Mouse (Mus musculus) stomach, embryonic 16.5 days (tissue): Measurements from ENCODE around the gene Mrpl1. TPM values are rescaled to one million over a fixed set of nuclear protein-coding genes. Genes with fewer than 3 reads are reported as not detected.

Experiments used
- ATAC-seq: fragments of 200-750 bp; cut with Nextera tagmentation; 2 replicates; pipeline ENCODE4 v1.8.0; 2017; ENCODE audit warnings: moderate number of reproducible peaks, moderate TSS enrichment; ENCODE audit not compliant: insufficient read depth, low FRiP score
- H3K27ac ChIP-seq: fragments of 300-500 bp; sonication (generic); 2 replicates; pipeline ENCODE4 v1.5.1; 2014; ENCODE audit warnings: low read length
- H3K27me3 ChIP-seq: fragments of 300-500 bp; sonication (generic); 2 replicates; pipeline ENCODE4 v1.6.1; 2014; ENCODE audit warnings: low read length, control low read depth, mixed read lengths; ENCODE audit not compliant: control insufficient read depth, insufficient read depth
- H3K36me3 ChIP-seq: fragments of 300-500 bp; sonication (generic); 2 replicates; pipeline ENCODE4 v1.6.1; 2014; ENCODE audit warnings: low read length; ENCODE audit not compliant: control insufficient read depth, insufficient read depth
- H3K4me1 ChIP-seq: fragments of 300-500 bp; sonication (generic); 2 replicates; pipeline ENCODE4 v1.6.1; 2014; ENCODE audit warnings: low read length, control low read depth, mixed read lengths; ENCODE audit not compliant: control insufficient read depth, insufficient read depth
- H3K4me2 ChIP-seq: fragments of 300-500 bp; sonication (generic); 2 replicates; pipeline ENCODE4 v1.6.1; 2014; ENCODE audit warnings: low read depth, low read length, mixed read lengths
- H3K4me3 ChIP-seq: fragments of 300-500 bp; sonication (generic); replicated peaks from 2 replicates; pipeline ENCODE4 v1.5.1; 2014; ENCODE audit warnings: mild to moderate bottlenecking, low read length
- H3K9ac ChIP-seq: fragments of 300-500 bp; sonication (generic); 2 replicates; pipeline ENCODE4 v1.6.1; 2014; ENCODE audit warnings: low read length
- H3K9me3 ChIP-seq: fragments of 300-500 bp; sonication (generic); replicated peaks from 2 replicates; pipeline ENCODE4 v1.6.1; 2016; ENCODE audit warnings: low read length, control low read depth; ENCODE audit not compliant: control insufficient read depth
- WGBS: fragments of 180-500 bp; shearing (Covaris S2); extraction: QIAGEN DNeasy Blood & Tissue Kit; methylation state at CpG from one replicate; pipeline ENCODE4 v1.1.7; 2014; 5-methylcytosine and 5-hydroxymethylcytosine counted together
- polyA plus RNA-seq: library from polyadenylated mRNA; unstranded; fragments of >200 nt; fragmentation: Nextera tagmentation; extraction: Ambion mirVana; gene quantifications from 2 replicates; pipeline ENCODE4 v1.2.1, GENCODE M21; 2015

Gene Mrpl1
- polyA plus RNA-seq, 1 experiment from 2014 or later = 23.2 TPM

DNA sequence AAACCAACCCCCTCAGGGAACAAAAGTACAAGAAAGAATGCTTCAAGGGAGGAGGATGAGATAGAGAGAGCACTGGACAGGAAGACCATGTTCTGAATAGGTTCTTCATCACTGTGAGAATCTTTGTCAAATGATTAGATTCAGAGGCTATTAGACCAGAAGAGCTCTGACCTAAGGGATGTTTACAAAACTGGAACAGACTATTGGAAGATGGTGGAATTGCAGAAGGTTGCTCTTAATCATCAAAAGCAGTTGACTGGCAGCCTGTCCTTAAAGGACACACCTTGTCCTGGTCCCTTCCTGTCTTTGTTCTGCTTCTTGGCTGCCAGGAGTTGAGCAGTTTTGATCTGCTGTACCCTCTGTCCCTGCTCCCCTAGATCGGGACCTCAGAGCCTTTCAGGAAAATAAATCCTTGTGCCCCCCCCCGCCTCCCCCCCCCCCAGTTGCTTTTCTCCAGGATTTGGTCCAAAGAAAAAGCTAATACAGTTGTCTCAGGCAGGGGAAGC, 12.7 kb upstream of the Mrpl1 start:
- WGBS = 62% methylated on average over 2 of the region's 2 CpGs
- Histone ChIP-seq H3K4me3 (no peak overlapping the region), H3K4me2 (no peak overlapping the region), H3K27ac (no peak overlapping the region), H3K36me3 (no peaks in the 10 kb centered on the region), H3K9ac (no peak overlapping the region), H3K4me1 (no peaks in the 10 kb centered on the region), H3K27me3 (no peaks in the 10 kb centered on the region), H3K9me3 (no peaks in the 10 kb centered on the region)
- no peak for ATAC-seq

DNA sequence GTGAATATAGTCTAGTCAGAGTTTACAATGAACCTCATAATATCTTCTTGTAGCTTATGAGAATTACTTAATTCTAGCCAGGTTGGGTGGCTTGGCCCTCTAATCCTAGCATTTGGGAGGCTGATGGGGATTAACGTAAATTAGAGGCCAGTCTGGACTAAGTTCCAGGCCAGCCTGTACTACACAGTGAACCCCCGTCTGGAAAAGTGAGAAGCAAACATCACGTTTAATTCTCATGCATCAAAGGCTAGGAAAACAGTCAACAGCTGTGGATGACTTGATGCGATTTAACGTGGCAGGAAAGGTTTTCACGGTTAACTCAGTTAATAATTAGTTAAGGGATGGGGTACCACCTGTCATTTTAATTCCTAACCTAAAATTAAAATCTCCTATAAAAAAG, 11.0 kb upstream of the Mrpl1 start:
- Histone ChIP-seq H3K9me3 (no peaks in the 10 kb centered on the region), H3K36me3 (no peaks in the 10 kb centered on the region), H3K27me3 (no peaks in the 10 kb centered on the region), H3K4me1 (no peaks in the 10 kb centered on the region), H3K9ac (no peak overlapping the region), H3K4me3 (no peak overlapping the region), H3K27ac (no peak overlapping the region), H3K4me2 (no peak overlapping the region)
- WGBS = 69% methylated on average over 6 of the region's 6 CpGs
- ATAC-seq = no peak

DNA sequence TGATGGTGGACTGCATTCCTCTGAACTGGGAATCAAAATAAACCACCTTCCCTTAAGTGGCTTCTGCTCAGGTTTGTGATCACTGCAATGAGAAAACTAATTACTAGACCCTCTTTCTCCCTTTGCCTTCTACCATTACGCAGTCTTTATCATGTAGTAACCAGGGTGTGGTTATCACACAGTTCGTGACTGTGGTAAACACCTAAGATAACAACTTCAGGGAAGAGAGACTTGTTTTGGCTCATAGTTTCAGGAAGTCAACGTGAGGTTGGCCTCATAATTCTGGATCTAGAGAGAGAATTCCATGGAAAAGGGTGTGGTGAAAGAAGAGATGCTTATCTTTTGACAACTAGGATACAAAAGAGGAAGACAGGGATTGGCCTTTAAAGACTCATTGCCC, 9.0 kb upstream of the Mrpl1 start:
- H3K27me3 ChIP-seq = no peaks in the 10 kb centered on the region
- no peak overlapping the region for H3K27ac ChIP-seq
- H3K4me1 ChIP-seq = no peaks in the 10 kb centered on the region
- no peak overlapping the region for H3K4me3 ChIP-seq
- no peaks in the 10 kb centered on the region for H3K36me3 ChIP-seq
- ATAC-seq = no peak
- WGBS = 65% methylated on average over 3 of the region's 3 CpGs
- H3K9me3 ChIP-seq = no peaks in the 10 kb centered on the region
- H3K9ac ChIP-seq = no peak overlapping the region
- H3K4me2 ChIP-seq = no peak overlapping the region

DNA sequence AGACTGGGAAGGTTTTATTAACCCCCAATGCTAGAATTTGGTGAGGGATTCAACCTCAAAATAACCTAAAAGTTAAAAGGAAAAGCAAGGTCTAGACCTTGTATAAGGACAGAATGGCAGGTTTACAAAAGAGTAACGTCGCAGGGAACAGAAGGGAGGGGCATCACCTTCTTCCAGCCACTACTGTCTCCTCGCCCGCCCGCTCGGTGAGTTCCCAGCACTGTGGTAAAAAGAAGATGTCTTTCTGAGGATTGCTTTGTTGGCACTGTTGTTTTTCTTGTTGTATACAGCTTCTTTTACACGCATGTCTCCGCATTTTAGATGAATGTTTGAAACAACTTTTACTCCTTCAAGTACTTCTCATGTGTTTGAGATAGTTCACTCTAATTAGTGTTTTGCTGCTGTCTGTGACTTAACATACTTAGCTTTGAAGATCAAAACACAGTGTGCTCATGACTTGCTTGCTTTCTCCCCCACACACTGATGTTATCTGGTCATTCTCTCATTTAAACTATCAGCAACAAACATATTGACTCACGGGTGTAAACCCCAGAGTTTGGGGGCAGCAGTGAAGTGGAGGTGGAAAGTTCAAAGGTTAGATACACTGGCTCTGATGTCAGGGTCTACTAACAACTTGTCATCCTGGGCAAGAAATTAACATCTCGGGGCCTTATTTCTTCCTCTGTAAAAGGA, 7.7 kb upstream of the Mrpl1 start:
- no peak overlapping the region for H3K27ac ChIP-seq
- no peak overlapping the region for H3K9ac ChIP-seq
- WGBS = 63% methylated on average over 10 of the region's 10 CpGs
- H3K9me3 ChIP-seq = no peaks in the 10 kb centered on the region
- no peak overlapping the region for H3K4me2 ChIP-seq
- H3K4me3 ChIP-seq = no peak overlapping the region
- no peaks in the 10 kb centered on the region for H3K36me3 ChIP-seq
- ATAC-seq = no peak
- no peaks in the 10 kb centered on the region for H3K27me3 ChIP-seq
- H3K4me1 ChIP-seq = peaks cover 2% of the 10 kb centered on the region; the same call in 1 of the 2 replicates

DNA sequence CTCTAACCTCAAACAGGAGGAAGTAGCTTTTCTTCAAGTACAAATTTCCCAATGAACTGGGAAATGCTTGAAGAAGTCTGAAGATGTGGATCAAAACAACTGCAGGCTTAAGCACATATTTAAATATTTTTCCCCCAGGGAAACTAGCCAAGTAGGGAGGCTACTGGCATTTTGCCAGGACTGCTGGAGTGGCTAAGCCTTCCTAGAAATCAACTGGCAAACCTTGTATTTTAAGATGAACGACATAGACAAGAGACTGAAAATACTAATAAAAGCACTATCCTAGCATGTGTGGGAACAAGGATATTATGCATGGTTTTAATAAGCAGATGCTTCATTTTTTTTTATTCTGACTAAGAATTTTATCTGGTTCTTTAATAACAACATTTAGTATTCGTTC, 2.4 kb upstream of the Mrpl1 start:
- 28% methylated on average over 2 of the region's 2 CpGs for WGBS
- no peak for ATAC-seq
- no peaks in the 10 kb centered on the region for H3K9me3 ChIP-seq
- H3K9ac ChIP-seq = no peak overlapping the region
- no peak overlapping the region for H3K27ac ChIP-seq
- H3K4me3 ChIP-seq = no peak overlapping the region
- peaks cover 12% of the 10 kb centered on the region for H3K4me1 ChIP-seq
- no peaks in the 10 kb centered on the region for H3K27me3 ChIP-seq
- no peak overlapping the region for H3K4me2 ChIP-seq
- H3K36me3 ChIP-seq = no peaks in the 10 kb centered on the region

DNA sequence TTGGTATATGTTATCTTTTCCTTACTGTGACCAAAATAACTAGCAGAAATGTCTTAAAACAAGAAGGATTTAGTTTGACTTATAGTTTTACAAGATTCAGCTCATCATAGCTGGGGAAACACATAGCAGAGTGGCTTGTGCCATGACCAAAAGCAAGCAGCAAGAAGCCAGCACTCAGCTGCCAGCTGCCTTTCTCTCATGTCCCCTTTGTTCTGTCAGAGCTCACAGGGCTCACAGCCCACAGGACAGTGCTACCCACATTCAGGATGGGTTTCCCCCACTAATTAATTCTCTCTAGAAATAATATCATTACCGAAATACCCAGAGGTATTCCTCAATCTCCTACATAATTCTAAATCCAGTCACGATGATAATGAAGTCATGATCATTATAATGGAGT, 1.8 kb upstream of the Mrpl1 start:
- Histone ChIP-seq H3K4me2 (no peak overlapping the region), H3K4me3 (no peak overlapping the region), H3K27me3 (no peaks in the 10 kb centered on the region), H3K9ac (no peak overlapping the region), H3K27ac (no peak overlapping the region), H3K36me3 (no peaks in the 10 kb centered on the region), H3K4me1 (peaks cover 12% of the 10 kb centered on the region), H3K9me3 (no peaks in the 10 kb centered on the region)
- ATAC-seq = no peak
- WGBS = 88% methylated on average over 2 of the region's 2 CpGs

DNA sequence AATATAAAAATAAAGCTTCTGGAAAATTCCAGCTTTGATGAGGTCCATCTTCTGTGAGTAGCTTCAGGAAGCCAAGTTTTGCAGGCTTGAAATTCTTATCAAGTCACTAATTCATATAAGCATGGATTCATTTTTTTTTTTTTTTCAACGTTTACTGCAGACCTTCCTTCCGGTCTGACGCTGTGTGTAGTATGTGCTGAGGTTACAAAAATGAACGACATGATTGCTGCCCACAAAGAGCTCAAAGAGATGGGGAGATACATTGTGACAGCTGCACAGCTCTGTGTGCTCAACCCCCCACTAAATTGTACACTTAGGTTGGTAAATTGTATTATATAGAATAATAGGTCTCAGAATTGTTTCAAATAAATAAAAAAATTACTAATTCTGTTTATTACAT, 750 bp upstream of the Mrpl1 start:
- Histone ChIP-seq H3K27me3 (no peaks in the 10 kb centered on the region), H3K9ac (no peak overlapping the region), H3K4me3 (no peak overlapping the region), H3K4me1 (peaks cover 12% of the 10 kb centered on the region), H3K36me3 (no peaks in the 10 kb centered on the region), H3K4me2 (peak overlapping the region; percentile 69; the same call in 1 of the 2 replicates), H3K27ac (no peak overlapping the region), H3K9me3 (no peaks in the 10 kb centered on the region)
- WGBS = 36% methylated on average over 4 of the region's 4 CpGs
- no peak for ATAC-seq

DNA sequence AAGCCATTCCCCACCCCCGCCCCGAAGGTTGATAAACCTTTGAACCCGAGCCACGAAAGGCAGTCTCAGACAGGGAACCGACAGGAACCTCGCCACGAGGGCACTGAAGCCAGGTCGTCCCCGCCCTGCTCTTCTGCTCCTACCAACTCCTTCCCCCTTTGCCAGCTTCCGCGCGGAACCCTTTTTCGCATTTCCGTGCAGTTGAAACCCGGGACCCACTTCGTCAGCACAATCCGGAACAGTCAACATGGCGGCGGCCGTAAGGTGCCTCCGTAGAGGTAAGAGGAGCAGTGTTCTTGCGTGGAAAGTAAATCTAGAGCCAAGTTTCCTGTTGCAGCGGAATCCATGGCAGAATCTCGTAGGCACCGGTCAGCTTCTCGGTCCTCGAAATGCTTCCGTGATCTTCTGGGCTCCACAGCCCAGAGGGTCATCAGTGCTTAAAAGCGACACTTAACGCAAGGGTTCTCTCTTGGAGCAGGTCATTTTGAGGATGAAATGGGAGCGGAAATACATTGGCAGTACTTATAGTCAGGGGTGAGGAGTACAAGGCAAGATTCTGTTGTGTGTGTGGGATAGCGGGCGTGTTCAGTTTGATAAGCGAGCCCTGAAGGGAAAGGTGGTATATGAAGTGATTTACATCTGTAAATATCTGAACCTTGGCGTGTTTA, 757 bp downstream of the Mrpl1 start:
- ATAC-seq = peak; percentile 96
- Histone ChIP-seq H3K27me3 (no peaks in the 10 kb centered on the region), H3K27ac (peak overlapping the region; percentile 94), H3K9ac (peak overlapping the region; percentile 84), H3K4me3 (peak overlapping the region; percentile 99), H3K36me3 (no peaks in the 10 kb centered on the region), H3K4me1 (peaks cover 12% of the 10 kb centered on the region), H3K9me3 (no peaks in the 10 kb centered on the region), H3K4me2 (peak overlapping the region; percentile 84)
- under 1% methylated on average over 35 of the region's 35 CpGs for WGBS

DNA sequence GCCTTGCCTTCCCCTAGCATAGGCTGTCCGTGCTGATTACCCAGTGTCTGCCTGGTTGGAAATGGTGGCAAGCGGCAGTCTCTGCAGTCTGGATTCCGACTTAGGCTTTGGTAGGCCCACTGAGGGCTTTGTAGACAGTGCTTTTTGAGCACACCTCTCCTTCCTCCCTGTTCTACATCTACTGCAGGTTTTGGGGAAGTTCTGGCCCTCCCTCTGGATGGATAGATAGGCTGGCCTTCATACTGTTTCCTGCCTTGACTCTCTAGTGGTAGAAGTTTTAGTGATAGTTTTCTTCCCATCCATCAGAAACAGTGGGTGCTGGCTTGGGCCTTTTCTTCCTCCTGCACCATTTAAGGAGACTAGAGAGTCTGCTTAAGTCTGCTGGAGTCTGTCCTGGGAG, 9.4 kb downstream of the Mrpl1 start:
- 82% methylated on average over 3 of the region's 3 CpGs for WGBS
- no peak overlapping the region for H3K9ac ChIP-seq
- peaks cover 13% of the 10 kb centered on the region; the same call in 1 of the 2 replicates for H3K4me1 ChIP-seq
- no peak overlapping the region for H3K27ac ChIP-seq
- H3K9me3 ChIP-seq = no peaks in the 10 kb centered on the region
- H3K36me3 ChIP-seq = no peaks in the 10 kb centered on the region
- no peak for ATAC-seq
- H3K27me3 ChIP-seq = no peaks in the 10 kb centered on the region
- no peak overlapping the region for H3K4me3 ChIP-seq
- no peak overlapping the region for H3K4me2 ChIP-seq
